Mouse (Mus musculus): ENCODE results near the gene Ugt1a5. TPM values are rescaled to one million over a fixed set of nuclear protein-coding genes. Genes with fewer than 3 reads are reported as not detected.

Ugt1a5 gene
- polyA plus RNA-seq, 1 experiment from 2014 or later: 0.05 TPM

- 57% methylated on average over 6 of the region's 6 CpGs for WGBS (ENCODE audit: insufficient replicate concordance)
- Histone ChIP-seq H3K9ac (ENCODE audit: low read depth, low read length) (no peak overlapping the region), H3K27ac (ENCODE audit: low read length) (no peak overlapping the region), H3K4me3 (ENCODE audit: low read depth, low read length) (no peak overlapping the region), H3K27me3 (ENCODE audit: control insufficient read depth, insufficient read depth, low read depth, low read length) (no peaks in the 10 kb centered on the region), H3K9me3 (replicated peaks; ENCODE audit: control insufficient read depth, low read length) (no peaks in the 10 kb centered on the region), H3K36me3 (ENCODE audit: control insufficient read depth, insufficient read depth) (peaks cover 18% of the 10 kb centered on the region), H3K4me1 (ENCODE audit: control insufficient read depth, low read depth, low read length) (peaks cover 31% of the 10 kb centered on the region), H3K4me2 (ENCODE audit: low read depth, low read length) (no peak overlapping the region)
- ATAC-seq (ENCODE audit: low read depth): no peak
Measured at GRCm38 (mm10) chr1:88258361-88258760, 92.5 kb downstream of the Ugt1a5 start.

GRCm38 (mm10) chr1:88258881-88259642 is 93.2 kb downstream of the Ugt1a5 start:
- Histone ChIP-seq H3K4me2 (ENCODE audit: low read depth, low read length) (no peak overlapping the region), H3K9ac (ENCODE audit: low read depth, low read length) (no peak overlapping the region), H3K36me3 (ENCODE audit: control insufficient read depth, insufficient read depth) (peaks cover 25% of the 10 kb centered on the region), H3K27me3 (ENCODE audit: control insufficient read depth, insufficient read depth, low read depth, low read length) (no peaks in the 10 kb centered on the region), H3K9me3 (replicated peaks; ENCODE audit: control insufficient read depth, low read length) (no peaks in the 10 kb centered on the region), H3K27ac (ENCODE audit: low read length) (no peak overlapping the region), H3K4me1 (ENCODE audit: control insufficient read depth, low read depth, low read length) (peaks cover 31% of the 10 kb centered on the region), H3K4me3 (ENCODE audit: low read depth, low read length) (no peak overlapping the region)
- 51% methylated on average over 8 of the region's 8 CpGs for WGBS (ENCODE audit: insufficient replicate concordance)
- no peak for ATAC-seq (ENCODE audit: low read depth)

- H3K9me3 ChIP-seq (replicated peaks; ENCODE audit: control insufficient read depth, low read length): no peaks in the 10 kb centered on the region
- 64% methylated on average over 4 of the region's 4 CpGs for WGBS (ENCODE audit: insufficient replicate concordance)
- peak; percentile 3; the same call in 1 of the 2 replicates for ATAC-seq (ENCODE audit: low read depth)
- no peak overlapping the region for H3K4me2 ChIP-seq (ENCODE audit: low read depth, low read length)
- H3K4me3 ChIP-seq (ENCODE audit: low read depth, low read length): no peak overlapping the region
- peak overlapping the region; percentile 8 for H3K27ac ChIP-seq (ENCODE audit: low read length)
- H3K9ac ChIP-seq (ENCODE audit: low read depth, low read length): no peak overlapping the region
- H3K4me1 ChIP-seq (ENCODE audit: control insufficient read depth, low read depth, low read length): peaks cover 31% of the 10 kb centered on the region
- H3K27me3 ChIP-seq (ENCODE audit: control insufficient read depth, insufficient read depth, low read depth, low read length): no peaks in the 10 kb centered on the region
- H3K36me3 ChIP-seq (ENCODE audit: control insufficient read depth, insufficient read depth): peaks cover 31% of the 10 kb centered on the region
Measured at GRCm38 (mm10) chr1:88259643-88260024, 93.8 kb downstream of the Ugt1a5 start.

GRCm38 (mm10) chr1:88260114-88260513 is 94.3 kb downstream of the Ugt1a5 start:
- Histone ChIP-seq H3K4me3 (ENCODE audit: low read depth, low read length) (no peak overlapping the region), H3K9me3 (replicated peaks; ENCODE audit: control insufficient read depth, low read length) (no peaks in the 10 kb centered on the region), H3K36me3 (ENCODE audit: control insufficient read depth, insufficient read depth) (peaks cover 36% of the 10 kb centered on the region), H3K4me1 (ENCODE audit: control insufficient read depth, low read depth, low read length) (peaks cover 31% of the 10 kb centered on the region), H3K27me3 (ENCODE audit: control insufficient read depth, insufficient read depth, low read depth, low read length) (no peaks in the 10 kb centered on the region), H3K9ac (ENCODE audit: low read depth, low read length) (no peak overlapping the region), H3K27ac (ENCODE audit: low read length) (peak overlapping the region; percentile 8), H3K4me2 (ENCODE audit: low read depth, low read length) (no peak overlapping the region)
- WGBS (ENCODE audit: insufficient replicate concordance): 55% methylated on average over 6 of the region's 6 CpGs
- peak; percentile 78 for ATAC-seq (ENCODE audit: low read depth)

GRCm38 (mm10) chr1:88260604-88261377 is 95.0 kb downstream of the Ugt1a5 start:
- H3K9ac ChIP-seq (ENCODE audit: low read depth, low read length): no peak overlapping the region
- H3K4me3 ChIP-seq (ENCODE audit: low read depth, low read length): no peak overlapping the region
- H3K36me3 ChIP-seq (ENCODE audit: control insufficient read depth, insufficient read depth): peaks cover 42% of the 10 kb centered on the region
- H3K4me2 ChIP-seq (ENCODE audit: low read depth, low read length): no peak overlapping the region
- H3K4me1 ChIP-seq (ENCODE audit: control insufficient read depth, low read depth, low read length): peaks cover 31% of the 10 kb centered on the region
- ATAC-seq (ENCODE audit: low read depth): peak; percentile 16
- 69% methylated on average over 10 of the region's 10 CpGs for WGBS (ENCODE audit: insufficient replicate concordance)
- H3K9me3 ChIP-seq (replicated peaks; ENCODE audit: control insufficient read depth, low read length): no peaks in the 10 kb centered on the region
- H3K27ac ChIP-seq (ENCODE audit: low read length): no peak overlapping the region
- H3K27me3 ChIP-seq (ENCODE audit: control insufficient read depth, insufficient read depth, low read depth, low read length): no peaks in the 10 kb centered on the region

- Histone ChIP-seq H3K4me3 (ENCODE audit: low read depth, low read length) (no peak overlapping the region), H3K27ac (ENCODE audit: low read length) (no peak overlapping the region), H3K9me3 (replicated peaks; ENCODE audit: control insufficient read depth, low read length) (no peaks in the 10 kb centered on the region), H3K36me3 (ENCODE audit: control insufficient read depth, insufficient read depth) (peaks cover 52% of the 10 kb centered on the region), H3K27me3 (ENCODE audit: control insufficient read depth, insufficient read depth, low read depth, low read length) (no peaks in the 10 kb centered on the region), H3K4me1 (ENCODE audit: control insufficient read depth, low read depth, low read length) (peaks cover 31% of the 10 kb centered on the region), H3K4me2 (ENCODE audit: low read depth, low read length) (no peak overlapping the region), H3K9ac (ENCODE audit: low read depth, low read length) (no peak overlapping the region)
- 70% methylated on average over 7 of the region's 7 CpGs for WGBS (ENCODE audit: insufficient replicate concordance)
- no peak for ATAC-seq (ENCODE audit: low read depth)
Measured at GRCm38 (mm10) chr1:88261706-88262105, 95.9 kb downstream of the Ugt1a5 start.

- Histone ChIP-seq H3K36me3 (ENCODE audit: control insufficient read depth, insufficient read depth) (peaks cover 57% of the 10 kb centered on the region), H3K27me3 (ENCODE audit: control insufficient read depth, insufficient read depth, low read depth, low read length) (no peaks in the 10 kb centered on the region), H3K4me1 (ENCODE audit: control insufficient read depth, low read depth, low read length) (peaks cover 31% of the 10 kb centered on the region), H3K4me2 (ENCODE audit: low read depth, low read length) (no peak overlapping the region), H3K9ac (ENCODE audit: low read depth, low read length) (no peak overlapping the region), H3K27ac (ENCODE audit: low read length) (no peak overlapping the region), H3K4me3 (ENCODE audit: low read depth, low read length) (no peak overlapping the region), H3K9me3 (replicated peaks; ENCODE audit: control insufficient read depth, low read length) (no peaks in the 10 kb centered on the region)
- 76% methylated on average over 4 of the region's 4 CpGs for WGBS (ENCODE audit: insufficient replicate concordance)
- ATAC-seq (ENCODE audit: low read depth): no peak
Measured at GRCm38 (mm10) chr1:88262255-88262654, 96.4 kb downstream of the Ugt1a5 start.

GRCm38 (mm10) chr1:88262961-88263360 is 97.1 kb downstream of the Ugt1a5 start:
- 66% methylated on average over 6 of the region's 6 CpGs for whole genome bisulfite sequencing (ENCODE audit: insufficient replicate concordance)
- no peak overlapping the region for H3K27ac ChIP-seq (ENCODE audit: low read length)
- H3K36me3 ChIP-seq (ENCODE audit: control insufficient read depth, insufficient read depth): peaks cover 64% of the 10 kb centered on the region

GRCm38 (mm10) chr1:88263778-88264177 is 98.0 kb downstream of the Ugt1a5 start:
- H3K9ac ChIP-seq (ENCODE audit: low read depth, low read length): no peak overlapping the region
- H3K4me3 ChIP-seq (ENCODE audit: low read depth, low read length): no peak overlapping the region
- H3K4me1 ChIP-seq (ENCODE audit: control insufficient read depth, low read depth, low read length): peaks cover 31% of the 10 kb centered on the region
- H3K9me3 ChIP-seq (replicated peaks; ENCODE audit: control insufficient read depth, low read length): no peaks in the 10 kb centered on the region
- H3K4me2 ChIP-seq (ENCODE audit: low read depth, low read length): no peak overlapping the region
- H3K27me3 ChIP-seq (ENCODE audit: control insufficient read depth, insufficient read depth, low read depth, low read length): no peaks in the 10 kb centered on the region
- peaks cover 72% of the 10 kb centered on the region for H3K36me3 ChIP-seq (ENCODE audit: control insufficient read depth, insufficient read depth)
- H3K27ac ChIP-seq (ENCODE audit: low read length): no peak overlapping the region
- 83% methylated on average over 5 of the region's 5 CpGs for WGBS (ENCODE audit: insufficient replicate concordance)
- no peak for ATAC-seq (ENCODE audit: low read depth)

More at GRCm38 (mm10) chr1:88262961-88263360, 97.1 kb downstream of the Ugt1a5 start:
- peaks cover 31% of the 10 kb centered on the region for H3K4me1 ChIP-seq (ENCODE audit: control insufficient read depth, low read depth, low read length)
- no peak overlapping the region for H3K4me3 ChIP-seq (ENCODE audit: low read depth, low read length)
- H3K9me3 ChIP-seq (replicated peaks; ENCODE audit: control insufficient read depth, low read length): no peaks in the 10 kb centered on the region
- no peak for ATAC-seq (ENCODE audit: low read depth)
- H3K9ac ChIP-seq (ENCODE audit: low read depth, low read length): no peak overlapping the region
- H3K4me2 ChIP-seq (ENCODE audit: low read depth, low read length): no peak overlapping the region
- no peaks in the 10 kb centered on the region for H3K27me3 ChIP-seq (ENCODE audit: control insufficient read depth, insufficient read depth, low read depth, low read length)

Data from liver, embryonic 16.5 days (tissue).